Mouse (Mus musculus): ENCODE measurements at regions not wholly inside any gene's neighbourhood (a gene's known extent, or its start where the extent isn't known, plus 50 kb on each side); places are given as distances from the start of the nearest gene placed in this dataset.
A peak's percentile ranks its signal among the peaks of the same experiment; 100 is the strongest.

DNA sequence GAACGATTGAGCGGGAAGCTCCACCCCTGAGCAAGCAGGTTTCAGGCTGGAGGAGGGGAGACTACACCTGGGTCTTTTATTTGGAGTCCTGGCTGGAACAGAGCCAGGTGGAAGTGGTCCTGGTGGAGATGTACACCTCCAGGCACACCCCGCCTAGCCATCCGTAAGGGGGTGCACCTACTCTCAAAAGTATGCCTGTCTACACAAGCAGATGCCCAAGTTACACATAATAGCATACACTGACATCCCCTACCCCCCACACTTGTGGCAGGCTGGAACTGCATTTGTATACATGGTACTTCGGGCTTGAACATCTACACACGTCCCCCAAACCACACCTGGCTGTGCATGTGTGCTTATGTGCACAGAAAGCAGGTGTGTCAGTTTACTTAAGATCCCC is 236.8 kb upstream of the 4930535I16Rik start:
- no peaks in the 10 kb centered on the region for H3K27me3 ChIP-seq (ENCODE audit: control insufficient read depth, insufficient read depth, low read length)
- H3K4me2 ChIP-seq (ENCODE audit: low read depth, low read length): no peak overlapping the region
- peak overlapping the region; percentile 38; the same call in 1 of the 2 replicates for H3K27ac ChIP-seq (ENCODE audit: low read length)
- no peak overlapping the region for H3K4me3 ChIP-seq (replicated peaks; ENCODE audit: low read length)
- H3K9me3 ChIP-seq (replicated peaks; ENCODE audit: control insufficient read depth, low read length): 0 out of 2 replicates have a peak, but pooled peaks cover 5% of the 10 kb centered on the region
- no peak overlapping the region for H3K9ac ChIP-seq (ENCODE audit: low read length)
- no peaks in the 10 kb centered on the region for H3K4me1 ChIP-seq (ENCODE audit: control insufficient read depth, insufficient read depth, low read length)
- peak; percentile 82 for ATAC-seq (ENCODE audit: insufficient read depth, low FRiP score)
- H3K36me3 ChIP-seq (ENCODE audit: control insufficient read depth, insufficient read depth, low read length): no peaks in the 10 kb centered on the region
- WGBS: 54% methylated on average over 6 of the region's 6 CpGs

DNA sequence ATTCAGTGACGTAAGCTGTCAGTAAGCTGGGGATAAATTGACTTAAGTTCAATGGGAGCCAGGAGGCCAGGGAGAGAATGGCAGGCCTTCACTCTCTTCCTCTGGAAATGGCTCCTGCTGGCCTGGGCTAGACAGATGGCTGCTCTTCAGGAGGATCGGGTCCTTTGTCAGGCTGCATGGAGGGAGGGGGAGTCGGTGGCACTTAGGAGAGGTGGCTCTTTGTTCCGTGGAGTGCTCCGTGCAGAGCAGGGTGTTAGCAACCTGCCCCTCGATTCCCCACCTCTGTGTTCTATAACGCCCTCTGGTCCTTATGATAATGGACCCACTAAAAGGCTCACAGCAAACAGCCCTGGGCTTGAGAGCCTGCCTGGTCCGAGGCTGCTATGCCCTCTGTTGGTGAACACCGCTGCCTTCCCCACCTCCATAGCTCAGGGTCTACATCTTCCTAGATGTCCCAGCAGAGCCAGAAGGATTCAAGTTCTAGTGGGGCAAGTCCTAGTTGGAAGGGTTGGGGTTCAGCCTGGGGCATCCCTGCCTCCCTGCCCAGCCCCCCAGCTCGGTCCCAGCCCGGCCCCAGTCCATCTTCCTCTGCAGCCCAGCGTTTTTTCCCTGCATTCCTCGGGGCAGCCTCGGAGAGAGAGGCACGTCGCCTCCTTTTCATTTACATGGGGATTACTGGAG is 232.1 kb upstream of the 4930535I16Rik start:
- ATAC-seq (ENCODE audit: insufficient read depth, low FRiP score): no peak
- H3K9ac ChIP-seq (ENCODE audit: low read length): no peak overlapping the region
- H3K27me3 ChIP-seq (ENCODE audit: control insufficient read depth, insufficient read depth, low read length): no peaks in the 10 kb centered on the region
- 6% methylated on average over 16 of the region's 16 CpGs for WGBS
- no peak overlapping the region for H3K27ac ChIP-seq (ENCODE audit: low read length)
- H3K4me1 ChIP-seq (ENCODE audit: control insufficient read depth, insufficient read depth, low read length): no peaks in the 10 kb centered on the region
- H3K4me2 ChIP-seq (ENCODE audit: low read depth, low read length): peak overlapping the region; percentile 13; the same call in 1 of the 2 replicates
- H3K9me3 ChIP-seq (replicated peaks; ENCODE audit: control insufficient read depth, low read length): no peaks in the 10 kb centered on the region
- no peak overlapping the region for H3K4me3 ChIP-seq (replicated peaks; ENCODE audit: low read length)
- H3K36me3 ChIP-seq (ENCODE audit: control insufficient read depth, insufficient read depth, low read length): no peaks in the 10 kb centered on the region

DNA sequence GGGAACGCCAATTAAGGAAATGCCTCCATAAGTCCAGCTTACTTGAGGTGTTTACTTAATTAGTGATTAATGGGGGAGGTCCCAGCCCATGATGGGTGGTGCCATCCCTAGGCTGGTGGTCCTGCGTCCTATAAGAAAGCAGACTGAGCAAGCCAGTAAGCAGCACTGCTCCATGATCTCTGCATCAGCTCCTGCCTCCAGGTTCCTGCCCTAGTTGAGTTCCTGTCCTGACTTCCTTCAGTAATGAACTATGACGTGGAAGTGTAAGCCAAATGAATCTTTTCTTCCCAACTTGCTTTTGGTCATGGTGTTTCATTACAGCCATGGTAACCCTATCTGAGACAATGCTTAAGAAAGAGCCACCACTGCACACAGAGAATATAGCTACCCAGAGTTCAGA is 231.2 kb upstream of the 4930535I16Rik start:
- Histone ChIP-seq H3K9me3 (replicated peaks; ENCODE audit: control insufficient read depth, low read length) (no peaks in the 10 kb centered on the region), H3K4me3 (replicated peaks; ENCODE audit: low read length) (no peak overlapping the region), H3K4me1 (ENCODE audit: control insufficient read depth, insufficient read depth, low read length) (no peaks in the 10 kb centered on the region), H3K36me3 (ENCODE audit: control insufficient read depth, insufficient read depth, low read length) (no peaks in the 10 kb centered on the region), H3K27ac (ENCODE audit: low read length) (no peak overlapping the region), H3K27me3 (ENCODE audit: control insufficient read depth, insufficient read depth, low read length) (no peaks in the 10 kb centered on the region), H3K9ac (ENCODE audit: low read length) (no peak overlapping the region), H3K4me2 (ENCODE audit: low read depth, low read length) (no peak overlapping the region)
- no peak for ATAC-seq (ENCODE audit: insufficient read depth, low FRiP score)
- 62% methylated on average over 3 of the region's 3 CpGs for whole genome bisulfite sequencing

DNA sequence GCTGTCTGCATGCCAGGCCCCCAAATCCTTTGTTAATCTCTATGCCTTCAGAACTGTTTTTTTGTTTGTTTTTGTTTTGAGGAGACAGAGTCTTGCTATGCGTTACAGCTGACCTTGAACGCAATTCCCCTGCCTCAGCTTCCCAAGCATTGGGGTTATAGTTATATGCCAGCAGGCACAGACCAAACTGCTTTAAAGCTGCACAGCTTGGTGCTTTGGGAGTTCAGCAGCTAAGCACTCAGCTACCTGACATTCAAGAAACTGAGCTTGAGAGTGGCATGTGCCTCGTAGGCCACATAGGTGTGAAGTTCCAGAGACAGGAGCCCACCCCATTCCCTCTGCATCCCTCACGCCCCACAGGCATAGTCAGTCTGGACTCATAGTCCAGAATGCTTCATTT is 229.5 kb upstream of the 4930535I16Rik start:
- H3K36me3 ChIP-seq (ENCODE audit: control insufficient read depth, insufficient read depth, low read length): no peaks in the 10 kb centered on the region
- no peak overlapping the region for H3K4me2 ChIP-seq (ENCODE audit: low read depth, low read length)
- no peak overlapping the region for H3K9ac ChIP-seq (ENCODE audit: low read length)
- no peak overlapping the region for H3K27ac ChIP-seq (ENCODE audit: low read length)
- no peaks in the 10 kb centered on the region for H3K4me1 ChIP-seq (ENCODE audit: control insufficient read depth, insufficient read depth, low read length)
- ATAC-seq (ENCODE audit: insufficient read depth, low FRiP score): no peak
- H3K27me3 ChIP-seq (ENCODE audit: control insufficient read depth, insufficient read depth, low read length): 0 out of 2 replicates have a peak, but pooled peaks cover 5% of the 10 kb centered on the region
- H3K4me3 ChIP-seq (replicated peaks; ENCODE audit: low read length): no peak overlapping the region
- WGBS: 71% methylated on average over 4 of the region's 4 CpGs
- no peaks in the 10 kb centered on the region for H3K9me3 ChIP-seq (replicated peaks; ENCODE audit: control insufficient read depth, low read length)

DNA sequence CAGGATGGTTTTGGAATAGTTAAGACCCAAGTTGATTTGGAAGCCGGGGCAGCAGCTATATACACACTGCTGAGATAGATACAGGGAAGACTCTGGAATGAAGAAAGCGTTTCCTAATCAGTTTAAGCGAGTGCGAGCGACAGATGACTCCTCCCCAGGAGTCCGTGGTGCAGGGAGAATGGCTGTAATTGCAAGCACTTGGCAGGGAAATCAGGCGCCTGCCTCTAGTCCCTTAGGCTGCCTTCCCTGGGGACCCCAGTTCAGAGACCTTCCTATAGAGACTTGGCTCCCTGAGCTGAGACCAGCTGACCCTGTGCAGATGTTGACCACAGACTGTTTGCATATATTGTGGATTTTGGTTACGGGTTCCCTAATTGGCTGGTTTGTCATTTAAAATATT is 228.3 kb upstream of the 4930535I16Rik start:
- Histone ChIP-seq H3K4me3 (replicated peaks; ENCODE audit: low read length) (no peak overlapping the region), H3K27me3 (ENCODE audit: control insufficient read depth, insufficient read depth, low read length) (0 out of 2 replicates have a peak, but pooled peaks cover 5% of the 10 kb centered on the region), H3K4me1 (ENCODE audit: control insufficient read depth, insufficient read depth, low read length) (no peaks in the 10 kb centered on the region), H3K36me3 (ENCODE audit: control insufficient read depth, insufficient read depth, low read length) (no peaks in the 10 kb centered on the region), H3K9ac (ENCODE audit: low read length) (no peak overlapping the region), H3K4me2 (ENCODE audit: low read depth, low read length) (no peak overlapping the region), H3K27ac (ENCODE audit: low read length) (no peak overlapping the region), H3K9me3 (replicated peaks; ENCODE audit: control insufficient read depth, low read length) (no peaks in the 10 kb centered on the region)
- 21% methylated on average over 8 of the region's 8 CpGs for WGBS
- no peak for ATAC-seq (ENCODE audit: insufficient read depth, low FRiP score)

DNA sequence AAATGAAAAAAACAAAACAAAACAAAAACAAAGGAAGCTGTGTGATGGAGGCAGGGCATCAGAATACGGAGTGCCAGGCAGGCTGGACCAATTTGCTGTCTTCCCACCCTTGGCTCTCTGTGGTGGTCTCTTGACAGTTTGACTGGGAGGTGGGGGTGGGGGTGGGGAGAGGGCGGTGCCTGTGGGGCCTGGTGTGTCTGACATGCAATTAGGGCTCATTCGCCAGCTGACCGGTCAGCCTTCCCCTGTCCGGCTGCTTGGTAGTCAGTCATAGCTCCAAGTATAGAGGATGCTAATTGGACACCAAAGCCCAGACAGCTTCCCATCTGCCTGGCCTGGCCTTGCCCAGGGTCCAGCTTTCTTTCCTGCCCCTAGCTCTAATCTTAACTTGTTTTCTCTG is 225.8 kb upstream of the 4930535I16Rik start:
- Histone ChIP-seq H3K4me1 (ENCODE audit: control insufficient read depth, insufficient read depth, low read length) (no peaks in the 10 kb centered on the region), H3K27me3 (ENCODE audit: control insufficient read depth, insufficient read depth, low read length) (0 out of 2 replicates have a peak, but pooled peaks cover 5% of the 10 kb centered on the region), H3K36me3 (ENCODE audit: control insufficient read depth, insufficient read depth, low read length) (no peaks in the 10 kb centered on the region), H3K9ac (ENCODE audit: low read length) (no peak overlapping the region), H3K27ac (ENCODE audit: low read length) (no peak overlapping the region), H3K9me3 (replicated peaks; ENCODE audit: control insufficient read depth, low read length) (no peaks in the 10 kb centered on the region), H3K4me2 (ENCODE audit: low read depth, low read length) (no peak overlapping the region), H3K4me3 (replicated peaks; ENCODE audit: low read length) (no peak overlapping the region)
- ATAC-seq (ENCODE audit: insufficient read depth, low FRiP score): no peak
- 45% methylated on average over 5 of the region's 5 CpGs for WGBS

DNA sequence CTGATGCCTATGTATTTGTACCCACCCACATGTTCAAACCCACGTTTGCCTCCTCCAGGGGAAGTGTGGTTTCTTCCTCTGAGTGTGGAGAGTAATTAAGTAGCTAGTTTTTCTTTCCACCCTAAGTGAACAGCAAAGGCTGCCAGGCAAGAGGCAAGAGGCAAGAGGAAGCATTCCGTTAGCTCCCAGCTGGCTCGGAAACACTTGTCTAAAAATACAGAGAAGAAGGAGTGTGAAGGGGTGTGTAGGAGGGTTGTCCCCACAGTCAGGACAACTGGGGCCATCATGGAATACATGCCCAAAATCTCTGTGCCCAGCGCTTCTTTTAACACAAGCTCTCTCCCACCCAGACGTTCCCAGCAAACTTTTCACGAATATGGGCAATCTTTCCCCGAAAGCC is 225.4 kb upstream of the 4930535I16Rik start:
- Histone ChIP-seq H3K27me3 (ENCODE audit: control insufficient read depth, insufficient read depth, low read length) (0 out of 2 replicates have a peak, but pooled peaks cover 5% of the 10 kb centered on the region), H3K4me2 (ENCODE audit: low read depth, low read length) (no peak overlapping the region), H3K9ac (ENCODE audit: low read length) (no peak overlapping the region), H3K27ac (ENCODE audit: low read length) (no peak overlapping the region), H3K4me1 (ENCODE audit: control insufficient read depth, insufficient read depth, low read length) (no peaks in the 10 kb centered on the region), H3K4me3 (replicated peaks; ENCODE audit: low read length) (no peak overlapping the region), H3K36me3 (ENCODE audit: control insufficient read depth, insufficient read depth, low read length) (no peaks in the 10 kb centered on the region), H3K9me3 (replicated peaks; ENCODE audit: control insufficient read depth, low read length) (no peaks in the 10 kb centered on the region)
- WGBS: 57% methylated on average over 7 of the region's 7 CpGs
- no peak for ATAC-seq (ENCODE audit: insufficient read depth, low FRiP score)

DNA sequence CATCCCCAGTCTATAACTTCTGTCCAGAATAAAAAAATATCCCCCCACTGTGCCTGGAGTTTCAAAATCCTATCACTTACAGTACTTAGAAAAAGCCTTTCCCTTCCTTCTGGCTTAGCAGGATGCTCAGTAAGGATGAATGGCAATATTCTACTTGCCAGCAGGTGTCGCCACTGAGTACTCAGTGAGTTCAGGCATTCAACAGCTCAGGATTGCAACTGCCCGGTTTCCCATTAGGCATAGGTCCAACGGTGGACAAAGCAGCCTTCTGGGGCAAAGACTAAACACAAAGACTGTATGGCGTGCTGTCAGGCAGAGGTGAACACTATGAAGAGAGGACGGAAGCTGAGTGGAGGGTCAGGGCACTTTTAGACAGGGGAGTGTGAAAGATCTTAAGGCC is 224.3 kb upstream of the 4930535I16Rik start:
- no peak overlapping the region for H3K9ac ChIP-seq (ENCODE audit: low read length)
- H3K36me3 ChIP-seq (ENCODE audit: control insufficient read depth, insufficient read depth, low read length): no peaks in the 10 kb centered on the region
- no peak overlapping the region for H3K4me3 ChIP-seq (replicated peaks; ENCODE audit: low read length)
- H3K4me1 ChIP-seq (ENCODE audit: control insufficient read depth, insufficient read depth, low read length): no peaks in the 10 kb centered on the region
- no peak for ATAC-seq (ENCODE audit: insufficient read depth, low FRiP score)
- H3K9me3 ChIP-seq (replicated peaks; ENCODE audit: control insufficient read depth, low read length): no peaks in the 10 kb centered on the region
- H3K4me2 ChIP-seq (ENCODE audit: low read depth, low read length): no peak overlapping the region
- no peak overlapping the region for H3K27ac ChIP-seq (ENCODE audit: low read length)
- 0 out of 2 replicates have a peak, but pooled peaks cover 5% of the 10 kb centered on the region for H3K27me3 ChIP-seq (ENCODE audit: control insufficient read depth, insufficient read depth, low read length)
- WGBS: 6% methylated on average over 5 of the region's 5 CpGs

DNA sequence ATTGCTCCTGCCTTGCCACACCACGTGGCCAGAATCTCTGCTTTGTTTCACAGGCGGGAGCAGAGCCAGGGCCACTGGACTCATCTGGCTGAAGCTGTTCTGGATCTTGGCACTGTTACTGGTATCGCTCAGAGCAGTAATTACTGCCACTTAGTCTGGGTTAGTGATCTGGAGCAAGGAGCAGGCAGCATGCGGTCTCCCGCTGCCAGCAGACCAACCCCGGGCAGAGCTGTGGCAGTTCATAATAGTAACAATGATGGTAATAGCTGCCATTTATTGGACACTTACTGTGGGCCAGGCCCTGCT is 217.3 kb upstream of the 4930535I16Rik start:
- Histone ChIP-seq H3K27ac (ENCODE audit: low read length) (no peak overlapping the region), H3K4me2 (ENCODE audit: low read depth, low read length) (no peak overlapping the region), H3K36me3 (ENCODE audit: control insufficient read depth, insufficient read depth, low read length) (no peaks in the 10 kb centered on the region), H3K9ac (ENCODE audit: low read length) (no peak overlapping the region), H3K9me3 (replicated peaks; ENCODE audit: control insufficient read depth, low read length) (no peaks in the 10 kb centered on the region), H3K4me1 (ENCODE audit: control insufficient read depth, insufficient read depth, low read length) (peaks cover 3% of the 10 kb centered on the region; the same call in 1 of the 2 replicates), H3K4me3 (replicated peaks; ENCODE audit: low read length) (no peak overlapping the region), H3K27me3 (ENCODE audit: control insufficient read depth, insufficient read depth, low read length) (no peaks in the 10 kb centered on the region)
- 52% methylated on average over 6 of the region's 6 CpGs for WGBS
- ATAC-seq (ENCODE audit: insufficient read depth, low FRiP score): peak; percentile 45; the same call in 1 of the 2 replicates
